Mouse (Mus musculus) testis, adult 2 months (tissue): Measurements from ENCODE around the gene Slc22a1.

Experiments
- CTCF ChIP-seq: fragments of 200-500 bp; IDR thresholded peaks from 2 replicates; pipeline ENCODE4 v1.5.1; 2012; ENCODE audit warnings: low read depth, mild to moderate bottlenecking, inconsistent platforms, low read length, moderate library complexity; ENCODE audit not compliant: control insufficient read depth, insufficient read depth, insufficient replicate concordance
- POLR2A ChIP-seq: fragments of 200-500 bp; IDR thresholded peaks from 2 replicates; pipeline ENCODE4 v1.6.1; 2012; ENCODE audit warnings: low read depth, mild to moderate bottlenecking, inconsistent platforms, low read length, moderate library complexity; ENCODE audit not compliant: control insufficient read depth

GRCm38 (mm10) chr17:12664156-12664555 is 11.5 kb downstream of the Slc22a1 start:
- TF ChIP-seq CTCF (no peak), POLR2A (no peak)
